Mouse (Mus musculus): ENCODE measurements around the gene Dph1. TPM values are rescaled to one million over a fixed set of nuclear protein-coding genes. Genes with fewer than 3 reads are reported as not detected.

The Dph1 gene
- polyA plus RNA-seq, 1 experiment from 2014 or later, result 10.9 TPM

- no peak overlapping the region for H3K4me2 ChIP-seq (ENCODE audit: low read depth, low read length)
- H3K4me3 ChIP-seq (ENCODE audit: low read depth, low read length), result no peak overlapping the region
- peak; percentile 44 for DNase-seq
- no peaks in the 10 kb centered on the region for H3K9me3 ChIP-seq (ENCODE audit: low read length)
- no peak overlapping the region for H3K27ac ChIP-seq (ENCODE audit: low read depth)
- H3K4me1 ChIP-seq (ENCODE audit: insufficient read depth), result peaks cover 34% of the 10 kb centered on the region
- H3K36me3 ChIP-seq (replicated peaks; ENCODE audit: insufficient read depth, low read length), result no peaks in the 10 kb centered on the region; the same call in 1 of the 2 replicates
- H3K9ac ChIP-seq (replicated peaks), result no peak overlapping the region
- H3K27me3 ChIP-seq (ENCODE audit: insufficient read depth, low read length), result no peaks in the 10 kb centered on the region
- peak; percentile 60 for ATAC-seq
- WGBS (ENCODE audit: insufficient replicate concordance), result 24% methylated on average over 5 of the region's 5 CpGs
- TF ChIP-seq EP300 (IDR thresholded peaks at IDR 0.05; ENCODE audit: low read depth) (peak; percentile 69), CTCF (IDR thresholded peaks at IDR 0.05; ENCODE audit: low read depth) (no peak)
Observed at GRCm38 (mm10) chr11:75136666-75137398, 54.2 kb downstream of the Dph1 start.

- DNase-seq, result no peak
- WGBS (ENCODE audit: insufficient replicate concordance), result 83% methylated on average over 4 of the region's 4 CpGs
- peaks cover 19% of the 10 kb centered on the region for H3K4me1 ChIP-seq (ENCODE audit: insufficient read depth)
- no peaks in the 10 kb centered on the region for H3K9me3 ChIP-seq (ENCODE audit: low read length)
- TF ChIP-seq CTCF (IDR thresholded peaks at IDR 0.05; ENCODE audit: low read depth), result no peak
- no peak for ATAC-seq
- no peak overlapping the region for H3K4me2 ChIP-seq (ENCODE audit: low read depth, low read length)
- H3K36me3 ChIP-seq (replicated peaks; ENCODE audit: insufficient read depth, low read length), result no peaks in the 10 kb centered on the region; the same call in 1 of the 2 replicates
- H3K27me3 ChIP-seq (ENCODE audit: insufficient read depth, low read length), result no peaks in the 10 kb centered on the region
- H3K27ac ChIP-seq (ENCODE audit: low read depth), result no peak overlapping the region
- no peak overlapping the region for H3K9ac ChIP-seq (replicated peaks)
- H3K4me3 ChIP-seq (ENCODE audit: low read depth, low read length), result no peak overlapping the region
Observed at GRCm38 (mm10) chr11:75135358-75135757, 55.7 kb downstream of the Dph1 start.

- peaks cover 17% of the 10 kb centered on the region for H3K4me1 ChIP-seq (ENCODE audit: insufficient read depth)
- no peak overlapping the region for H3K27ac ChIP-seq (ENCODE audit: low read depth)
- 83% methylated on average over 5 of the region's 5 CpGs for WGBS (ENCODE audit: insufficient replicate concordance)
- H3K9me3 ChIP-seq (ENCODE audit: low read length), result no peaks in the 10 kb centered on the region
- no peak overlapping the region for H3K4me2 ChIP-seq (ENCODE audit: low read depth, low read length)
- H3K4me3 ChIP-seq (ENCODE audit: low read depth, low read length), result no peak overlapping the region
- no peak for DNase-seq
- no peaks in the 10 kb centered on the region for H3K27me3 ChIP-seq (ENCODE audit: insufficient read depth, low read length)
- H3K9ac ChIP-seq (replicated peaks), result no peak overlapping the region
- no peaks in the 10 kb centered on the region; the same call in 1 of the 2 replicates for H3K36me3 ChIP-seq (replicated peaks; ENCODE audit: insufficient read depth, low read length)
- no peak for ATAC-seq
- TF ChIP-seq CTCF (IDR thresholded peaks at IDR 0.05; ENCODE audit: low read depth) (no peak), EP300 (IDR thresholded peaks at IDR 0.05; ENCODE audit: low read depth) (no peak)
Observed at GRCm38 (mm10) chr11:75134485-75135068, 56.5 kb downstream of the Dph1 start.

GRCm38 (mm10) chr11:75133951-75134350 is 57.1 kb downstream of the Dph1 start:
- WGBS (ENCODE audit: insufficient replicate concordance), result 62% methylated on average over 2 of the region's 2 CpGs
- no peak overlapping the region for H3K4me3 ChIP-seq (ENCODE audit: low read depth, low read length)
- H3K4me2 ChIP-seq (ENCODE audit: low read depth, low read length), result no peak overlapping the region
- no peak for ATAC-seq
- peaks cover 15% of the 10 kb centered on the region for H3K4me1 ChIP-seq (ENCODE audit: insufficient read depth)
- H3K27ac ChIP-seq (ENCODE audit: low read depth), result no peak overlapping the region
- no peak for TF ChIP-seq CTCF (IDR thresholded peaks at IDR 0.05; ENCODE audit: low read depth)
- no peak for TF ChIP-seq EP300 (IDR thresholded peaks at IDR 0.05; ENCODE audit: low read depth)
- no peaks in the 10 kb centered on the region for H3K9me3 ChIP-seq (ENCODE audit: low read length)
- DNase-seq, result no peak
- no peaks in the 10 kb centered on the region; the same call in 1 of the 2 replicates for H3K36me3 ChIP-seq (replicated peaks; ENCODE audit: insufficient read depth, low read length)
- no peak overlapping the region for H3K9ac ChIP-seq (replicated peaks)
- no peaks in the 10 kb centered on the region for H3K27me3 ChIP-seq (ENCODE audit: insufficient read depth, low read length)

GRCm38 (mm10) chr11:75133391-75133790 is 57.6 kb downstream of the Dph1 start:
- no peak for TF ChIP-seq CTCF (IDR thresholded peaks at IDR 0.05; ENCODE audit: low read depth)
- no peak for TF ChIP-seq EP300 (IDR thresholded peaks at IDR 0.05; ENCODE audit: low read depth)
- ATAC-seq (no peak), DNase-seq (no peak)
- H3K27me3 ChIP-seq (ENCODE audit: insufficient read depth, low read length), result no peaks in the 10 kb centered on the region
- H3K9ac ChIP-seq (replicated peaks), result no peak overlapping the region
- no peak overlapping the region for H3K4me3 ChIP-seq (ENCODE audit: low read depth, low read length)
- H3K27ac ChIP-seq (ENCODE audit: low read depth), result 0 out of 2 replicates have a peak overlapping the region, but pooled peaks have one; percentile 13
- peaks cover 15% of the 10 kb centered on the region for H3K4me1 ChIP-seq (ENCODE audit: insufficient read depth)
- no peak overlapping the region for H3K4me2 ChIP-seq (ENCODE audit: low read depth, low read length)
- no peaks in the 10 kb centered on the region; the same call in 1 of the 2 replicates for H3K36me3 ChIP-seq (replicated peaks; ENCODE audit: insufficient read depth, low read length)
- H3K9me3 ChIP-seq (ENCODE audit: low read length), result no peaks in the 10 kb centered on the region
- 88% methylated on average over 5 of the region's 5 CpGs for WGBS (ENCODE audit: insufficient replicate concordance)

- H3K9ac ChIP-seq (replicated peaks), result no peak overlapping the region
- 96% methylated on average over 5 of the region's 5 CpGs for WGBS (ENCODE audit: insufficient replicate concordance)
- H3K27me3 ChIP-seq (ENCODE audit: insufficient read depth, low read length), result no peaks in the 10 kb centered on the region
- TF ChIP-seq EP300 (IDR thresholded peaks at IDR 0.05; ENCODE audit: low read depth) (no peak), CTCF (IDR thresholded peaks at IDR 0.05; ENCODE audit: low read depth) (no peak)
- ATAC-seq (no peak), DNase-seq (no peak)
- H3K27ac ChIP-seq (ENCODE audit: low read depth), result no peak overlapping the region
- no peak overlapping the region for H3K4me3 ChIP-seq (ENCODE audit: low read depth, low read length)
- no peak overlapping the region for H3K4me2 ChIP-seq (ENCODE audit: low read depth, low read length)
- H3K4me1 ChIP-seq (ENCODE audit: insufficient read depth), result peaks cover 7% of the 10 kb centered on the region; the same call in 1 of the 2 replicates
- no peaks in the 10 kb centered on the region; the same call in 1 of the 2 replicates for H3K36me3 ChIP-seq (replicated peaks; ENCODE audit: insufficient read depth, low read length)
- no peaks in the 10 kb centered on the region for H3K9me3 ChIP-seq (ENCODE audit: low read length)
Observed at GRCm38 (mm10) chr11:75132278-75132677, 58.8 kb downstream of the Dph1 start.
